Mouse (Mus musculus): ENCODE data around the gene Obp2a.
"Not testable (repeated sequence)": the region's sequence is repeated elsewhere in the genome, so short reads cannot be mapped to it uniquely, and the experiment has no call there.

The Obp2a gene

DNA sequence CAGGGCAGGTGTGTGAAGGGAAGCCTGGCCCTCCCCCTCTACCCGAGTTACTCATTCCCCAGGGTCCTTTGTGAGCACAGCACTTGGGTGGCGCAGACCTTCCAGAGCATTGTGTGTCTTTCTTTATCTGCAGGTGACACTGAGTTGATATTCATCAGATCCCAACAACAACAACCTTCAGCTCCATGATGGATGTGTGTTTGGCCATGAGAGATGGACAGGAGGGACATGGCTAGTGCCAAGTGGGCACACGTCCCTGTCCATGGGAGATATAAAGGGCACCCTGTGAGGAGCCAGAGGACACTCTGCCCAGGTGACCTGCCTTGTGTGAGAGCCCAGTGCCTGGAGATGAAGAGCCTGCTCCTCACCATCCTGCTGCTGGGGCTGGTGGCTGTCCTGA, at the start of gene Obp2a:
Obp2a (plus strand) TSS at position 301 of the 400 bp plus-strand sequence.
- DNase-seq = not testable (repeated sequence)

DNA sequence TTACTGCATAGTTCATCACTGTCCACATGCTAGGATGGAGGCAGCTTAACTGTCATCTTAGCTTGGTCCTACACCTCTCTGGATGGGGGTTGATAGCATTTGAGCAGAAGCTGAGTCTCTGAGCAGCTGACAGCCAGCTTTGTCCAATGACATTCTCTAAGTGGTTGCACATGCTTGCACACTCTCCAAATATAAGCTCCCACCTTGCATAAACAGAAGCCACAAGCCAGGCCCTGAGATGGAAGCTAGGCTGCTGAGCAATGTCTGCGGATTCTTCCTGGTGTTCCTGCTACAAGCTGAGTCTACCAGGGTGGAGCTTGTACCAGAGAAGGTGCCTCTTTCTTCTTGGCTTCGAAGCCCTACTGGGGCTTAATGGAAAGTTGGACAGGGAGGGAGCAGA, 46.9 kb upstream of the Obp2a start, which contains the start of gene Lcn8:
Lcn8 (plus strand) TSS at position 219 of the 400 bp plus-strand sequence.
- DNase-seq = no peak

DNA sequence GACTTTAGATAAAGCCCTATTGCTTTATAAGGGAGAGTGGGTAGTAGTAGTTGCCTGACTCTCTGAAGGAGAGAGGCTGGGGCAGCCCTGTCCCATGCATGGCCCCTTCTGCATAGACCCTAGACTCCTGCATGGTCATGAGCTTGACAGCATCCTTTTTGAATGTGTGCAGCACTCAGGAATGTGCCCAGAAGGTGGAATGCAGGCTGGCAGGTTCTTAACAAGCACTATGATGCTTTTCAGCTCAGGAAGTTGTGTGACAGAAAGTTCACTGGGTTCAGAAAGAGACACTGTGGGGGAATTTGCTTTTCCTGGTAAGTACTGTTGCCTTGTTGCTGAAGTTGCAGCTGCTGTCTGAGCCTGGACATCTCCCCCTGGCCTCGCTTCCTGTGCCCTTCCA, 45.3 kb upstream of the Obp2a start:
- DNase-seq = no peak

DNA sequence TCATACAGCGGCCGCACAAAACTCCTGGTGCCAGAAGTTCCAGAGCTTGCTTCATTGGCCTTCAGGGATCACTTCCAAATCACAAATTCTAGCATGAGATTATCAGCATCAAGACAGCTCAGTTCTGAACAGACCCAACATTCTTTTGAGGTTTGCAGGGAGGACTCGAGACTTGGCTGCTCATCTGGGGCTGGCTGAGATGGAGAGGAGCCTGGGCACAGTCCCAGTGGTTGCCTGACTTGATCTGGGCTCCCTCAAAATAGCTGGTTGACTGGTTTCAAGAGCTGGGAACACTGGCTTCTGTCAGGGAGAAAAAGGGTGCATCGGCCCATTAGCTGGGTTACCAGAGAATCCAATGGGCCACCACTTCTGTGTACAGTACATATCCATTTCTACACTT, 43.2 kb upstream of the Obp2a start:
- DNase-seq = no peak

DNA sequence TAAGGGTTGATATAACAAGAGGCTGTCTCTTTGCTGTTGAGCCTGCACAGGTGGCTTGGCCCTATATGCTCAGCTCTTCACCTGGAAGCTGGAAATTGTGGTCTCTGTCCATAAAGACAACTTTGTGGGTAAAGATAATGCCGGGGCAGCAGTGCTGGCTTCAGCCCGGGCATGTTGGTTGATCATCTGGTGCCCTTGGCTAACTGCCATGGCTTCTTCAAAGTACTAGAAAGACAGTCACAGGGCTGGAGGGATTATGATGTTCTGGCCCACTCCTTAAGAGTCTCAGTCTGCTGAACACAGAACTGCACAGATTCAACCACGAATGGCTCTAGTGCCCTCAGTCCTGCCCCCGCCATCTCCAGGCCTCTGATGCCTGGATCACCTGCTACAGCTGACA, 42.6 kb upstream of the Obp2a start:
- no peak for DNase-seq

DNA sequence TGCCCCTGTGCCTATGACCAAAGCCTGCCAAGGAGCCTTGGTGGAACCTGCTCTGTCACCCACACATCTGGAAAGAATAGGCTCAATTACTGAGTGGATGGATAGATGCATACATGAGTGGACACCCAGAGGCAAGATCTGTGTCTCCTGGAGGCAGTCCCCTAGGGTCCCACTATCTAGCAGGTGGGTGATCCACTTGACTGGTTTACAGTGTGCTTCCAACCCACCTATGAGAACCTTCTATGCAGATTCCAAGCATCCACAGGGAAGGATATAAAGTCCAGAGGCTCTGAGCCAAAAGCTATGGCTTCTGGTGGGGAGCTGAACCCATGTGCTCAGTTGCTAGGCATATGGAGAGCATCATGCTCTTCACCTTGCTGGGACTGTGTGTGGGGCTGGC, 42.2 kb upstream of the Obp2a start, which contains the start of gene Lcn5:
Lcn5 (plus strand) TSS at position 301 of the 400 bp plus-strand sequence.
- no peak for DNase-seq

GRCm38 (mm10) chr2:25660279-25660678, 39.6 kb upstream of the Obp2a start:
- no peak for DNase-seq

GRCm38 (mm10) chr2:25661245-25661970, 38.4 kb upstream of the Obp2a start:
- no peak for DNase-seq

- peak in 1 of 2 experiments; percentile 55 for DNase-seq
Measured at GRCm38 (mm10) chr2:25663511-25663910, 36.3 kb upstream of the Obp2a start.

DNA sequence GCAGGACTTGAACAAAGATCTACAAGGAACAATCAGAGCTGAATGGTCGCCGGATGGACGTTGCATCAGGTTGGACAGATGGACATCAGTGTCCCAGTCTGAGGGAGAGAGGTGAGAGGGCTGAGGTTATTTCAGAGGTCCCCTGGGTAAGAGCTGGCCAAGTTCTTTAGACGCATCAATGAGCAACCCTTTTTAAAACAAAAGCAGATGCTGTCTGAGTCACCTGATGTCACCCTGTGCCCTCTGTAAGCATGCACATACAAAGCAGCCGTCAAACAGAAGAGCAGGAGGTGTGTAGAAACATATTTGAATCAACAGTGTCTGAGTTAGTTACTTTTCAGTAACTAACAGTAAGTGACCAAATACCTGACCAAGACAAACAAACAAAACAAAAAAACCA, 35.7 kb upstream of the Obp2a start:
- DNase-seq = no peak

DNA sequence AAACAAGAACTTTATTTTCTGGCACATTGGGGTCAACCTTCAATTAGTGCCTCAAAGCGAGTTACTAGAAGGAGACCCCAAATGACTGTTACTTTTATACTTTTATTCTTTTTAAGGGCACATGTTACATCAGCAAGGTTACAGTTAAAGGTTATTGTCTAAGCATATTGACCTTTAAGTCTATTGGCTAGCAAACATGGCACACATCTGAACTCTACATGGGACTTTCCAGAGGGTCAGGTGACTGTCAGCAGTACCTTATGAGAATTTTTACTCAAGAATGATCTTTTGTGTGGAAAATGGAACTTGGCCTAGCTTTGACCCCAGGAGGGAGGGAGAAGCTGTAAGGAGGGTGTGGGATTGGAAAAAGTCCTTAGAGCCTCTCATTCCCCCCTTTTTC, 33.3 kb upstream of the Obp2a start:
- DNase-seq = no peak

GRCm38 (mm10) chr2:25676486-25676885, 23.4 kb upstream of the Obp2a start, which contains the start of gene Lcn6:
TSS of gene Lcn6 (plus strand) at chr2:25676786.
- no peak for DNase-seq

DNA sequence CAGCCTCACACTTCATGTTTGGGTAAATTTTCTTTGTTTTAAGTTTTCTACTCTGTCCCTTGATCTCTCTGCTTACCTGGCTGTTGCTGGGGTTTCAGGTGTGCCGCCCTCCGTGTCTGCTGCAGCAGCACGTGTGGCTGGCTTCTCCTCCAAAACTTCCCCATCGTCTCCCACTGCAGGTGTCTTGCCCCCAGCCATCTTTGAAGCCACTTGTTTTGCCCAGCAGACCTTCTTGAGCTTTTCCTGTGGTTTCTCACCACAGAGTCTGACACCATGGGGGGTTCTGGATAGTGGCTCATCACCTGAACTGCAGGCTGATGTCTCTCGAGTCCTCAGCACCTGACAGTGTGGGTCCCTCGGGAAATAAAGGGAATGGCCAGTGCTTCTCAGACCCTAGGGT, 20.3 kb upstream of the Obp2a start:
- DNase-seq = no peak

GRCm38 (mm10) chr2:25682426-25682825, 17.4 kb upstream of the Obp2a start, which contains the start of gene Lcn10:
TSS of gene Lcn10 (plus strand) at chr2:25682726.
- no peak for DNase-seq

- no peak for DNase-seq
Measured at GRCm38 (mm10) chr2:25686941-25687340, 12.9 kb upstream of the Obp2a start.

GRCm38 (mm10) chr2:25694605-25695004, 5.2 kb upstream of the Obp2a start:
- DNase-seq = peak in 1 of 2 experiments; percentile 70

- DNase-seq = no peak
Measured at GRCm38 (mm10) chr2:25696951-25697350, 2.9 kb upstream of the Obp2a start.

DNA sequence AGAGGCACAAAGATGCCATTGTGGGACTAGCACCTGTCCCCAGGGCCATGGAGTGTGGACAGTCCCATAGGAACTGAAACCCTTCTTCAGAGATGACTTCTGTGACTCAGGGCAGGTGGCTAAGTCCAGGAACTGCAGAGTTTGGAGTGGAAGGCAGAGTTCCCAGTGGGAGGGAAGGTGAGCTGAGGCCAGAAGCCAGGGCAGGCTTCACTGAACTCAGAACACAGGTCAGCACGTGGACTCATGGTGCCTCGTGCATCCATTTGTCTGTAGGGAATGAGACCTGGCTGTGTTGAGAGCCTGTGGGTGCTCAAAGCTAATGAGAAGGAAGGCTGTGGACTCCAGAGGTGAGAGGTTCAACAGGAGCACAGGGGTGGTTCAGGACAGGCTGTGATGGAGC, 1.1 kb upstream of the Obp2a start:
- no peak for DNase-seq

DNA sequence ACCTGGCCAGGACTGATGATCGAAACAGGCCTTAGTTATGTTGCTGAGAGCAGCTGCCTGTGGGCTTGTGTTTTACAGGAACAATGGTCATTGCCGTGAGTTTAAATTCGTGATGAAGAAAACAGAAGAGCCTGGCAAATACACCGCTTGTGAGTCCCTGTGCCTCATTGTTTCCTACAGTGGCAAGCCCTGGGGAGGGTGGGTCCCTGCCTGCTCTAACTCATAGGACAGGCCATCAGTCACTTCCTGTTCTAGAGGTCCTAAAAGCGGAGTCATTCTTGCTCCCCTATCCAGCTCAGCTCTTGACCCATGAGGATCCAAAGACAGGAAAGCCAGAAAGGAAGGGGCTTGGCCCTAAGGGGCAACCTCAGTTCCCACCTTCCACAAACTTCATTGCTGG, 1.2 kb downstream of the Obp2a start:
- DNase-seq = no peak

DNA sequence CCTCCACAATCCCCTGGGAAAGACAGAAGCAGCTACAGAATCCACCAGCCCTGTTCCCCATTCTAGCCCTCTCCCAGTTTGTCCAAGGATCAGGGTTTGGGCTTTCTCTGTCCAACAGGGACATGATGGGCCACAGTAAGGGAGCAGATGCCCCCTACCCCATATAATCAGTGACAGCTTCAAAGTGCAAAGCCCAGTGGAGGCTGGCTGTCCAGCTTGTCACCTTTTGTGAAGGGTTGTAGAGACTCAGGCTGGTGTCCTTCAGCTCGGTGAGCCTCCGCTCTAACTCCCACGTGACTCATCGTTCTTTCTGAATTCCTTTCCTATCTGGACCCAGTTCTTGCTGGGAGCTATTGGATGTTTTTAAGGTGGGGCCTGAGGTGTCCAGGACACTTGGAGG, 3.9 kb downstream of the Obp2a start:
- DNase-seq = no peak

- DNase-seq = peak; percentile 57 to 58
Measured at GRCm38 (mm10) chr2:25706643-25707481, 7.0 kb downstream of the Obp2a start, which contains the start of gene Bmyc. TSS of gene Bmyc (plus strand) at chr2:25706739.

GRCm38 (mm10) chr2:25708121-25708520, 8.3 kb downstream of the Obp2a start:
- peak; percentile 18 to 38 for DNase-seq

DNA sequence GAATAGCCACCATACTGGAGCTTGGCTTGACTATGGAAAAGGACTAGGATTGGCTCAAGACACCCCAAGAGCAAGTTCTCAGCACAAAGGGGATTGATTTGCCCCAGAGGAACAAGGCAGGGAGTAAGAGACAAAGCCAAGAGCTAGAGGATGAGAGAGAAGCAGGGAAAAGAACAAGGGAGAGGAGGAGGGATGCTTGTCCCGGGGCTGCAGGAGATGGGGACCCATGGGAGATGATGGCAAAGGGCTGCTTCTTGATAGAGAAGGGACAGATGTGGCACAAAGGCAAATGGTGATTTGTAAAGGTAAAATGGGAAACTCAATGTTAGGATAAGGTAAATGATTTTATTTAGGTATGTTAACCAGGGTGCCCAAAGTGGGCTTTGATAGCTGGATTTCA, 9.2 kb downstream of the Obp2a start:
- DNase-seq = not testable (repeated sequence)

DNA sequence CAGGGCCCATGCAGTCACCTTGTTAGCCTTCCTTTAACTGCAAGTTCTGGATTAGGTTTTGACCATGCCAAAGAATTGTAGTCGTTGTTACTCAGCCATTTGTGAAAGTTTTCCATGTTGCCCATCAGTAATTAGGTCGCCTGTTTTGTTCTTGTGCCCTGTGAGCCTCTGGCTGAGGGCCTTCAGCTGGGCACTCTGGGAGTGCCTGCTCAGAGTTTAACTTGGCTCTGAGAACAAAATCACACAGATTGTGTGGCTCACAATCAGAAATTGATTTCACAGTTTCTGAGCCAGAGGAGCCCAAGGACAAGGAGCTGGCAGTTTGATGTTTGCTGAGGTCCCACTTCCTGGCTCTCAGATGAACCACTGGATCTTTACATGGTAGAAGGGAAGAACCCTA, 9.9 kb downstream of the Obp2a start:
- DNase-seq = not testable (repeated sequence)

Measured in spleen, adult 18-20 months (tissue).